Mouse (Mus musculus): ENCODE results near the gene Upf1. TPM values are rescaled to one million over a fixed set of nuclear protein-coding genes. Genes with fewer than 3 reads are reported as not detected.
A peak's percentile ranks its signal among the peaks of the same experiment; 100 is the strongest.

Gene Upf1
- polyA plus RNA-seq, 1 experiment, result 35.8 TPM

- no peak for TF ChIP-seq TCF12 (IDR thresholded peaks at IDR 0.05; ENCODE audit: insufficient read depth, poor library complexity, severe bottlenecking)
- no peak for TF ChIP-seq CEBPB (IDR thresholded peaks at IDR 0.05; ENCODE audit: insufficient read depth, poor library complexity, severe bottlenecking)
- Histone ChIP-seq H3K36me3 (ENCODE audit: control insufficient read depth, insufficient read depth) (no peaks in the 10 kb centered on the region), H3K4me2 (ENCODE audit: low read depth) (no peak overlapping the region), H3K27me3 (ENCODE audit: control insufficient read depth, insufficient read depth, insufficient read length) (peaks cover 43% of the 10 kb centered on the region), H3ac (ENCODE audit: control insufficient read depth, insufficient read length) (no peak overlapping the region), H3K4me3 (no peak overlapping the region), H3K79me2 (ENCODE audit: control insufficient read depth, insufficient read depth) (no peaks in the 10 kb centered on the region)
Observed at GRCm38 (mm10) chr8:70377049-70377448, 24.0 kb upstream of the Upf1 start.

DNA sequence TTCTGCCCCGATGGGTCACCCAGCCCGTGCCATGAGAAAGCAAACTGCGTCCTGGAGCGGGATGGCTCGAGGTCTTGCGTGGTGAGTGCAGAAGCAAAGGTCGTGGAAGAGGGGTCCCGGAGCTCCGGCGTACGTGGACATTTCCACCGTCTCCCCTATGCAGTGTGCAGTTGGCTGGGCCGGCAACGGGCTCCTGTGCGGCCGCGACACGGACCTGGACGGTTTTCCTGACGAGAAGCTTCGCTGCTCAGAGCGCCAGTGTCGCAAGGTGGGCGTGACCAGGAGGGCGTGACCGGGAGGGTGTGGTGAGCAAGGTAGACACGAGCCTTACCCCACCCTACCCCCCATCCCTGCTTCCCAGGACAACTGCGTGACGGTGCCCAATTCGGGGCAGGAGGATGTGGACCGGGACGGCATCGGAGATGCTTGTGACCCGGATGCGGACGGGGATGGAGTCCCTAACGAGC is 23.2 kb upstream of the Upf1 start:
- Histone ChIP-seq H3ac (ENCODE audit: control insufficient read depth, insufficient read length) (no peak overlapping the region), H3K79me2 (ENCODE audit: control insufficient read depth, insufficient read depth) (no peaks in the 10 kb centered on the region), H3K27me3 (ENCODE audit: control insufficient read depth, insufficient read depth, insufficient read length) (peaks cover 44% of the 10 kb centered on the region), H3K4me3 (no peak overlapping the region), H3K4me2 (ENCODE audit: low read depth) (no peak overlapping the region), H3K36me3 (ENCODE audit: control insufficient read depth, insufficient read depth) (no peaks in the 10 kb centered on the region)
- TF ChIP-seq POLR2AphosphoS2 (IDR thresholded peaks at IDR 0.05; ENCODE audit: insufficient read length, low read depth) (no peak), E2F4 (IDR thresholded peaks at IDR 0.05; ENCODE audit: insufficient read depth) (no peak), SRF (IDR thresholded peaks at IDR 0.05; ENCODE audit: control insufficient read depth, insufficient read length, low read depth) (no peak), REST (IDR thresholded peaks at IDR 0.05; ENCODE audit: insufficient read depth, insufficient read length) (no peak), MYOD1 (IDR thresholded peaks at IDR 0.05; ENCODE audit: control insufficient read depth in 1 of 3, insufficient read length in 2 of 3, low read depth in 2 of 3) (no peak), CEBPB (IDR thresholded peaks at IDR 0.05; ENCODE audit: insufficient read depth, poor library complexity, severe bottlenecking) (no peak), TCF12 (IDR thresholded peaks at IDR 0.05; ENCODE audit: insufficient read depth, poor library complexity, severe bottlenecking) (no peak), TCF3 (IDR thresholded peaks at IDR 0.05; ENCODE audit: insufficient read length, low read depth) (no peak)

DNA sequence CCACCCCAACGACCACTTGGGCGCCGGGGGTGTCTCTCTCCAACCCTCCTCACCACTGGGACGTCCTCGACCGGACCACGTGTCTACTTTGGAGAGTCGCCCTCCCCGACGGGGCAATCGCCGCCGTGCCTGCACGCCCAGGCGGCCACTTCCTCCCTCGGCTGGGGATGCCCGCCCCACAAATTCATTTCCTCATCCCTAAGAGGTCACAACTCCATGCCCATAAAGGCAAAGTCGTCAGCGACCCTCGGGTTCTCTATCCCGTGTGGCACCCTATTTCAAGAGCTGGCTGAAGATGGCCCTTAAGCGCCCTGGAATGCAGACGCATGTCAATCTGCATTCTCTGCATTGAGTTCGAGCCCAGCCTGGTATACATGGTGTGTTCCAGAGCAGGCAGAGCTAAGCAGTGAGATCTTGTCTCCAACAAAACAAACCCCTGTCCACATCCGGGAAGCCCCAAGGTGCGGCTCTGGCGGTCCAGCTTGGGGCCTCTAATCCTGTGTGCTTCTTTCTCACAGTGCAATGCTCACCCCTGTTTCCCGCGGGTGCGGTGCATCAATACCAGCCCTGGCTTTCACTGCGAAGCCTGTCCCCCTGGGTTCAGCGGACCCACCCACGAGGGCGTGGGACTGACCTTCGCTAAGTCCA is 22.3 kb upstream of the Upf1 start:
- Histone ChIP-seq H3K4me2 (ENCODE audit: low read depth) (no peak overlapping the region), H3K4me3 (no peak overlapping the region), H3K27me3 (ENCODE audit: control insufficient read depth, insufficient read depth, insufficient read length) (peaks cover 44% of the 10 kb centered on the region), H3ac (ENCODE audit: control insufficient read depth, insufficient read length) (no peak overlapping the region), H3K36me3 (ENCODE audit: control insufficient read depth, insufficient read depth) (no peaks in the 10 kb centered on the region), H3K79me2 (ENCODE audit: control insufficient read depth, insufficient read depth) (no peaks in the 10 kb centered on the region)
- no peak for TF ChIP-seq TCF3 (IDR thresholded peaks at IDR 0.05; ENCODE audit: insufficient read length, low read depth)
- TF ChIP-seq USF1 (IDR thresholded peaks at IDR 0.05; ENCODE audit: low read depth), result no peak
- no peak for TF ChIP-seq MYOD1 (IDR thresholded peaks at IDR 0.05; ENCODE audit: control insufficient read depth in 1 of 3, insufficient read length in 2 of 3, low read depth in 2 of 3)
- TF ChIP-seq CEBPB (IDR thresholded peaks at IDR 0.05; ENCODE audit: insufficient read depth, poor library complexity, severe bottlenecking), result no peak
- TF ChIP-seq POLR2A (IDR thresholded peaks at IDR 0.05; ENCODE audit: insufficient read length, low read depth), result no peak
- TF ChIP-seq TCF12 (IDR thresholded peaks at IDR 0.05; ENCODE audit: insufficient read depth, poor library complexity, severe bottlenecking), result no peak
- no peak for TF ChIP-seq POLR2AphosphoS2 (IDR thresholded peaks at IDR 0.05; ENCODE audit: insufficient read length, low read depth)
- TF ChIP-seq SRF (IDR thresholded peaks at IDR 0.05; ENCODE audit: control insufficient read depth, insufficient read length, low read depth), result no peak
- TF ChIP-seq REST (IDR thresholded peaks at IDR 0.05; ENCODE audit: insufficient read depth, insufficient read length), result no peak
- TF ChIP-seq E2F4 (IDR thresholded peaks at IDR 0.05; ENCODE audit: insufficient read depth), result no peak
- TF ChIP-seq MYOG (IDR thresholded peaks at IDR 0.05; ENCODE audit: control insufficient read depth in 1 of 3, insufficient read depth in 1 of 3, insufficient read length in 2 of 3, low read depth in 2 of 3), result no peak
- no peak for TF ChIP-seq MAX (IDR thresholded peaks at IDR 0.05; ENCODE audit: low read depth)

- H3ac ChIP-seq (ENCODE audit: control insufficient read depth, insufficient read length), result no peak overlapping the region
- TF ChIP-seq USF1 (IDR thresholded peaks at IDR 0.05; ENCODE audit: low read depth), result no peak
- TF ChIP-seq POLR2A (IDR thresholded peaks at IDR 0.05; ENCODE audit: insufficient read length, low read depth), result peak; percentile 56
- peaks cover 44% of the 10 kb centered on the region for H3K27me3 ChIP-seq (ENCODE audit: control insufficient read depth, insufficient read depth, insufficient read length)
- no peaks in the 10 kb centered on the region for H3K36me3 ChIP-seq (ENCODE audit: control insufficient read depth, insufficient read depth)
- H3K4me2 ChIP-seq (ENCODE audit: low read depth), result peak overlapping the region; percentile 86
- no peaks in the 10 kb centered on the region for H3K79me2 ChIP-seq (ENCODE audit: control insufficient read depth, insufficient read depth)
- peak overlapping the region; percentile 8 for H3K4me3 ChIP-seq
Observed at GRCm38 (mm10) chr8:70374318-70374927, 21.3 kb upstream of the Upf1 start.

DNA sequence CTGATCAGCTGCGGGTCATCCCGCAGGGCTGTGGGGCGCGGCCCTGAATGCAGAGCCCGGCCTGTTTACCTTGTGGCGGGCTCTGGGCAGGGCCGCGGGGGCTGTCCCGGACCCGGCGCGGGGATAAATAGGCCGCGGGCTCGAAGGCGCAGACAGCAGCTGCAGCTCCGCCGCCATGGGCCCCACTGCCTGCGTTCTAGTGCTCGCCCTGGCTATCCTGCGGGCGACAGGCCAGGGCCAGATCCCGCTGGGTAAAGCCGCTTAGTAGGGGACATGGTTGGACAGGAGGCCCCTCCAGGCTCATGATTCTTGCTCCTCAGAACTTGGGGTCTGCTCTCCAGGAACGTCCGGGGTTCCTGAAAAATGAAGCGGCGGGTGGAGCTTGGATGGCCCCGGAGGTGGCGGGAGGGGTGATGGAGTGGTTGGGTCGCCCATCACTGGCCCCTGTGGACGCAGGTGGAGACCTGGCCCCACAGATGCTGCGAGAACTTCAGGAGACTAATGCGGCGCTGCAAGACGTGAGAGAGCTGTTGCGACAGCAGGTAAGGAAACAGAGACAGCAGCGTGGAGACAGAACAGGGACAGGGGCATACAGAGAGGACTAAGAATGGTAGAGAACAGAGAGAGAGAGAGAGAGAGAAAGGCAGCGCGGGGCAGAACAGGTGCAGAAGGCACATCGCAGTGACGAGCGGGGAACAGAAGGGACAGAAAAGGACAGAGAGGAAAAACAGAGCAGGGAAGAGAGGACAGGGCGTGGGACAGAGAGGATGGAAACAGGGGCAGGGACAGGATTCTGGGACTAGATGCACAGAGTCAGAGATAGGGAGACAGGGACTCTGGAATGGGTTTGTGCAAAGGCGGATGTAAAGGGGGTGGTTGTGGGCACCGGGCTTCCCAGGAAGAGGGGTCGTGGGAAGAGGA is 20.6 kb upstream of the Upf1 start, which contains the start of gene Comp:
Comp (plus strand) TSS at position 162 of the 921 bp plus-strand sequence.
- TF ChIP-seq POLR2A (IDR thresholded peaks at IDR 0.05; ENCODE audit: insufficient read length, low read depth) (no peak), MYOG (IDR thresholded peaks at IDR 0.05; ENCODE audit: control insufficient read depth in 1 of 3, insufficient read depth in 1 of 3, insufficient read length in 2 of 3, low read depth in 2 of 3) (peak in 2 of 3 experiments; percentile 33 to 50), MYOD1 (IDR thresholded peaks at IDR 0.05; ENCODE audit: control insufficient read depth in 1 of 3, insufficient read length in 2 of 3, low read depth in 2 of 3) (peak in 2 of 3 experiments; percentile 13 to 56)
- Histone ChIP-seq H3ac (ENCODE audit: control insufficient read depth, insufficient read length) (no peak within 1 kb of the TSS), H3K36me3 (ENCODE audit: control insufficient read depth, insufficient read depth) (no peaks in the 10 kb centered on the region), H3K27me3 (ENCODE audit: control insufficient read depth, insufficient read depth, insufficient read length) (peaks cover 44% of the 10 kb centered on the region), H3K79me2 (ENCODE audit: control insufficient read depth, insufficient read depth) (no peaks in the 10 kb centered on the region), H3K4me2 (ENCODE audit: low read depth) (peak within 1 kb of the TSS; percentile 86), H3K4me3 (peak within 1 kb of the TSS; percentile 8)
